Mouse (Mus musculus): Measurements from ENCODE around the gene Olfr1306. TPM values are rescaled to one million over a fixed set of nuclear protein-coding genes. Genes with fewer than 3 reads are reported as not detected.

Olfr1306 gene
- polyA plus RNA-seq (2016; fragmentation: Nextera tagmentation; extraction: Ambion mirVana), result not detected in 2 replicates

- no peaks in the 10 kb centered on the region for H3K36me3 ChIP-seq
- H3K27me3 ChIP-seq, result no peaks in the 10 kb centered on the region
- H3K4me3 ChIP-seq, result no peak within 1 kb of the TSS
- 83% methylated on average over 1 of the region's 1 CpGs for WGBS
- H3K9me3 ChIP-seq, result peaks cover 4% of the 10 kb centered on the region; the same call in 1 of the 2 replicates
- H3K9ac ChIP-seq (replicated peaks), result no peak within 1 kb of the TSS
- no peak within 1 kb of the TSS for H3K4me2 ChIP-seq (replicated peaks)
- H3K27ac ChIP-seq (replicated peaks), result no peak within 1 kb of the TSS
- no peaks in the 10 kb centered on the region for H3K4me1 ChIP-seq
- no peak for ATAC-seq (ENCODE audit: low FRiP score, low read depth)
Observed at GRCm38 (mm10) chr2:111916171-111916570, at the start of gene Olfr1306. Gene Olfr1306, minus strand, starts transcription at chr2:111916271.

GRCm38 (mm10) chr2:111964844-111965243 is 48.8 kb upstream of the Olfr1306 start, which contains the start of gene Olfr1308:
Gene Olfr1308, minus strand, starts transcription at chr2:111964944.
- no peaks in the 10 kb centered on the region for H3K4me1 ChIP-seq
- no peak for ATAC-seq (ENCODE audit: low FRiP score, low read depth)
- no peaks in the 10 kb centered on the region for H3K27me3 ChIP-seq
- no peak within 1 kb of the TSS for H3K4me2 ChIP-seq (replicated peaks)
- H3K9me3 ChIP-seq, result no peaks in the 10 kb centered on the region
- no peaks in the 10 kb centered on the region for H3K36me3 ChIP-seq
- H3K9ac ChIP-seq (replicated peaks), result no peak within 1 kb of the TSS
- WGBS, result 60% methylated on average over 1 of the region's 1 CpGs
- no peak within 1 kb of the TSS for H3K4me3 ChIP-seq
- H3K27ac ChIP-seq (replicated peaks), result no peak within 1 kb of the TSS

GRCm38 (mm10) chr2:111949340-111949739 is 33.3 kb upstream of the Olfr1306 start, which contains the start of gene Olfr1307:
Gene Olfr1307, minus strand, starts transcription at chr2:111949440.
- Histone ChIP-seq H3K36me3 (no peaks in the 10 kb centered on the region), H3K27ac (replicated peaks) (no peak within 1 kb of the TSS), H3K27me3 (no peaks in the 10 kb centered on the region), H3K9ac (replicated peaks) (no peak within 1 kb of the TSS), H3K4me2 (replicated peaks) (no peak within 1 kb of the TSS), H3K4me3 (no peak within 1 kb of the TSS), H3K4me1 (no peaks in the 10 kb centered on the region), H3K9me3 (no peaks in the 10 kb centered on the region)
- ATAC-seq (ENCODE audit: low FRiP score, low read depth), result no peak
- 80% methylated on average over 1 of the region's 1 CpGs for WGBS

- H3K4me1 ChIP-seq, result no peaks in the 10 kb centered on the region
- WGBS, result 91% methylated on average over 2 of the region's 2 CpGs
- no peaks in the 10 kb centered on the region for H3K9me3 ChIP-seq
- H3K9ac ChIP-seq (replicated peaks), result no peak within 1 kb of the TSS
- no peaks in the 10 kb centered on the region for H3K27me3 ChIP-seq
- no peak for ATAC-seq (ENCODE audit: low FRiP score, low read depth)
- H3K36me3 ChIP-seq, result no peaks in the 10 kb centered on the region
- no peak within 1 kb of the TSS for H3K4me3 ChIP-seq
- H3K4me2 ChIP-seq (replicated peaks), result no peak within 1 kb of the TSS
- no peak within 1 kb of the TSS for H3K27ac ChIP-seq (replicated peaks)
Observed at GRCm38 (mm10) chr2:111877049-111877448, 39.0 kb downstream of the Olfr1306 start, which contains the start of gene Olfr1305. Gene Olfr1305, minus strand, starts transcription at chr2:111877149.

Other genes starting within 250 kb of the Olfr1306 start
- gene Olfr1301, start 165.3 kb downstream of the Olfr1306 start, polyA plus RNA-seq (2016; fragmentation: Nextera tagmentation; extraction: Ambion mirVana), result not detected in 2 replicates
- not detected in 2 replicates for gene Olfr1302, start 138.8 kb downstream of the Olfr1306 start, polyA plus RNA-seq (2016; fragmentation: Nextera tagmentation; extraction: Ambion mirVana)
- gene Olfr1303, start 95.9 kb downstream of the Olfr1306 start, polyA plus RNA-seq (2016; fragmentation: Nextera tagmentation; extraction: Ambion mirVana), result not detected in 2 replicates
- gene Olfr1305, start 39.1 kb downstream of the Olfr1306 start, polyA plus RNA-seq (2016; fragmentation: Nextera tagmentation; extraction: Ambion mirVana), result not detected in 2 replicates
- 0.01 TPM in 2 replicates for gene Olfr1307, start 33.2 kb upstream of the Olfr1306 start, polyA plus RNA-seq (2016; fragmentation: Nextera tagmentation; extraction: Ambion mirVana)
- gene Olfr1308, start 48.7 kb upstream of the Olfr1306 start, polyA plus RNA-seq (2016; fragmentation: Nextera tagmentation; extraction: Ambion mirVana), result not detected in 2 replicates
- gene Olfr1309, start 74.0 kb upstream of the Olfr1306 start, polyA plus RNA-seq (2016; fragmentation: Nextera tagmentation; extraction: Ambion mirVana), result not detected in 2 replicates
- gene Olfr1310, start 96.4 kb upstream of the Olfr1306 start, polyA plus RNA-seq (2016; fragmentation: Nextera tagmentation; extraction: Ambion mirVana), result not detected in 2 replicates
- gene Olfr1311, start 108.1 kb upstream of the Olfr1306 start, polyA plus RNA-seq (2016; fragmentation: Nextera tagmentation; extraction: Ambion mirVana), result not detected in 2 replicates
- gene Olfr1312, start 134.0 kb upstream of the Olfr1306 start, polyA plus RNA-seq (2016; fragmentation: Nextera tagmentation; extraction: Ambion mirVana), result not detected in 2 replicates
- not detected in 2 replicates for gene Olfr1313, start 161.6 kb upstream of the Olfr1306 start, polyA plus RNA-seq (2016; fragmentation: Nextera tagmentation; extraction: Ambion mirVana)
- gene Olfr1314, start 180.5 kb upstream of the Olfr1306 start, polyA plus RNA-seq (2016; fragmentation: Nextera tagmentation; extraction: Ambion mirVana), result not detected in 2 replicates
- not detected in 2 replicates for gene Olfr1315-ps1, start 199.2 kb upstream of the Olfr1306 start, polyA plus RNA-seq (2016; fragmentation: Nextera tagmentation; extraction: Ambion mirVana)
- gene Olfr1316, start 218.7 kb upstream of the Olfr1306 start, polyA plus RNA-seq (2016; fragmentation: Nextera tagmentation; extraction: Ambion mirVana), result not detected in 2 replicates
- not detected in 2 replicates for gene Olfr1317, start 224.1 kb upstream of the Olfr1306 start, polyA plus RNA-seq (2016; fragmentation: Nextera tagmentation; extraction: Ambion mirVana)
- not detected in 2 replicates for gene Olfr1318, start 237.9 kb upstream of the Olfr1306 start, polyA plus RNA-seq (2016; fragmentation: Nextera tagmentation; extraction: Ambion mirVana)

Measured in midbrain, embryonic 12.5 days (tissue).